In the genomic region with DNA sequence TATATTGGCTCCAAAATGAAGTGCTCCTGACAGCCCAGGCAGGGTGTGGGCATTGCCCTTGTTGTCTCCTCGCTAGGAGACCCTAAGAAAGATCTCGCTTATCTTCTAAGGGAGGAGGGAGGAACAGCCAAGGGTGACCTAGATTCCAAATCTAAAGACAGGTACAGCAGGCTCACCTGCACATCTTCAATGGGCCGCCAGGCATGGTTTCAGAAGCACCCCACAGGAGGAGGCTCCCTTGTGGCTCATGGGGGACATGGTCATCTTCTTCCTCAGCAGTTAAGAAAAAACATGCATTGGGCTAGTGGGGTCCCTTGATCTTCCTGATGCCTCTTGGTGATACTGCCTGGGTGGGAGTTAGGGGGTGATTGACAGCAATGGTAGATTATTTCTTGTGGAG, we compare ENCODE assay signal across 9 mouse cellular contexts.
DNase-seq lines count a peak whose midpoint lies in the region; ATAC-seq and TF ChIP-seq lines count a peak whose summit lies in the region.
"Had no signal": no experiment of that assay in that cellular context is flagged by ENCODE, and none has a peak within 500 bp of the region (broad histone marks: within the 10 kb centered on the region; RNA-seq: fewer than 3 reads in every experiment).

No protein-coding gene starts in this region.

- intact Hi-C loops in gastrocnemius, postnatal 14 days (cut with DNase I; ENCODE audit: low total_unique reads) = no loop called here

- no peak for ATAC-seq in kidney, embryonic 15.5 days (replicated peaks; ENCODE audit: low FRiP score)
- ATAC-seq in forebrain, embryonic 16.5 days = peak; percentile 9; the same call in 1 of the 2 replicates
- peak; percentile 19; the same call in 1 of the 2 replicates for ATAC-seq in stomach, postnatal 0 days (ENCODE audit: low FRiP score, low TSS enrichment)

- no peak for TF ChIP-seq CTCF in stomach, postnatal 0 days (IDR thresholded peaks at IDR 0.05; ENCODE audit: low read depth)

- no peak overlapping the region for H3K4me3 ChIP-seq in kidney, embryonic 15.5 days (replicated peaks)
- no peak overlapping the region for H3K4me3 ChIP-seq in forebrain, embryonic 16.5 days (replicated peaks; ENCODE audit: low read length)
- no peak overlapping the region for H3K4me3 ChIP-seq in macrophage (ENCODE audit: inconsistent target)
- H3K4me3 ChIP-seq in stomach, postnatal 0 days (ENCODE audit: low read depth, low read length) = no peak overlapping the region

- peak overlapping the region; percentile 41; the same call in 1 of the 2 replicates for H3K4me2 ChIP-seq in kidney, embryonic 15.5 days
- peak overlapping the region; percentile 40 for H3K4me2 ChIP-seq in forebrain, embryonic 16.5 days (ENCODE audit: low read length)
- peak overlapping the region; percentile 1; the same call in 1 of the 2 replicates for H3K4me2 ChIP-seq in stomach, postnatal 0 days (replicated peaks; ENCODE audit: low read depth)

- H3K4me1 ChIP-seq in kidney, embryonic 15.5 days = peaks cover 40% of the 10 kb centered on the region
- peaks cover 41% of the 10 kb centered on the region for H3K4me1 ChIP-seq in forebrain, embryonic 16.5 days (replicated peaks; ENCODE audit: control insufficient read depth, insufficient read depth, low read length)
- H3K4me1 ChIP-seq in stomach, postnatal 0 days (replicated peaks; ENCODE audit: control insufficient read depth, insufficient read depth) = peaks cover 10% of the 10 kb centered on the region; the same call in 1 of the 2 replicates

- H3K36me3 ChIP-seq in kidney, embryonic 15.5 days = no peaks in the 10 kb centered on the region
- H3K36me3 ChIP-seq in forebrain, embryonic 16.5 days (ENCODE audit: control insufficient read depth, insufficient read depth) = no peaks in the 10 kb centered on the region
- no peaks in the 10 kb centered on the region for H3K36me3 ChIP-seq in macrophage (ENCODE audit: inconsistent target)
- H3K36me3 ChIP-seq in stomach, postnatal 0 days (ENCODE audit: control insufficient read depth, insufficient read depth, low read length) = no peaks in the 10 kb centered on the region
- H3K36me3 ChIP-seq: G1E had no signal

- 46% methylated on average over 3 of the region's 3 CpGs for WGBS in kidney, embryonic 15.5 days
- WGBS in forebrain, embryonic 16.5 days = 67% methylated on average over 3 of the region's 3 CpGs
- 97% methylated on average over 3 of the region's 3 CpGs for WGBS in macrophage (ENCODE audit: missing documents)
- 51% methylated on average over 3 of the region's 3 CpGs for WGBS in stomach, postnatal 0 days

- no peaks in the 10 kb centered on the region for H3K27me3 ChIP-seq in kidney, embryonic 15.5 days
- no peaks in the 10 kb centered on the region for H3K27me3 ChIP-seq in forebrain, embryonic 16.5 days (replicated peaks; ENCODE audit: control insufficient read depth, insufficient read depth, low read length)
- no peaks in the 10 kb centered on the region for H3K27me3 ChIP-seq in stomach, postnatal 0 days (ENCODE audit: control insufficient read depth, insufficient read depth, low read length)

- H3K9me3 ChIP-seq in kidney, embryonic 15.5 days (replicated peaks) = no peaks in the 10 kb centered on the region
- H3K9me3 ChIP-seq in forebrain, embryonic 16.5 days (ENCODE audit: control insufficient read depth, low read length) = no peaks in the 10 kb centered on the region
- no peaks in the 10 kb centered on the region for H3K9me3 ChIP-seq in stomach, postnatal 0 days (ENCODE audit: control insufficient read depth, low read length)
- H3K9me3 ChIP-seq: G1E had no signal

- no peak for DNase-seq in kidney, postnatal 4 days
- no peak for DNase-seq in stomach, postnatal 0 days (ENCODE audit: low spot score)
- DNase-seq in cerebellum, postnatal 10 days = no peak
- no peak for DNase-seq in gastrocnemius, postnatal 14 days
- DNase-seq in lung, postnatal 4 days = no peak

- H3K9ac ChIP-seq in kidney, embryonic 15.5 days = no peak overlapping the region
- peak overlapping the region; percentile 55 for H3K9ac ChIP-seq in forebrain, embryonic 16.5 days (replicated peaks; ENCODE audit: low read depth, low read length)
- no peak overlapping the region for H3K9ac ChIP-seq in stomach, postnatal 0 days (ENCODE audit: low read length)

- H3K27ac ChIP-seq in kidney, embryonic 15.5 days = peak overlapping the region; percentile 54; the same call in 1 of the 2 replicates
- H3K27ac ChIP-seq in forebrain, embryonic 16.5 days (ENCODE audit: low read length) = peak overlapping the region; percentile 90
- H3K27ac ChIP-seq in macrophage = peak overlapping the region; percentile 97
- H3K27ac ChIP-seq in stomach, postnatal 0 days (replicated peaks) = peak overlapping the region; percentile 89

- TF ChIP-seq EP300 in stomach, postnatal 0 days (optimal IDR thresholded peaks at IDR 0.05) = no peak

- H3K79me2 ChIP-seq in macrophage (ENCODE audit: inconsistent target) = no peaks in the 10 kb centered on the region
